Mouse (Mus musculus): ENCODE measurements around the gene Olfr65.

- TF ChIP-seq ZNF384 (IDR thresholded peaks at IDR 0.05; ENCODE audit: low read depth, low read length) = no peak
- no peak for TF ChIP-seq EP300 (IDR thresholded peaks at IDR 0.05; ENCODE audit: low read length)
- TF ChIP-seq E2F4 (IDR thresholded peaks at IDR 0.05; ENCODE audit: insufficient replicate concordance, low read depth, low read length) = no peak
- no peak for TF ChIP-seq MEF2A (IDR thresholded peaks at IDR 0.05; ENCODE audit: borderline replicate concordance, low read depth, low read length)
- TF ChIP-seq POLR2A (IDR thresholded peaks at IDR 0.05; ENCODE audit: low read depth, low read length) = no peak
- no peak for TF ChIP-seq NELFE (IDR thresholded peaks at IDR 0.05; ENCODE audit: low read depth, low read length)
- TF ChIP-seq CTCF (conservative IDR thresholded peaks at IDR 0.05 in 1 of 2, IDR thresholded peaks at IDR 0.05 in 1 of 2; ENCODE audit: low read depth in 2 of 2, low read length in 2 of 2) = no peak
Observed at GRCm38 (mm10) chr7:103910047-103910446, 6.8 kb downstream of the Olfr65 start.

Data from CH12.LX (cell line).